ENCODE assay signal across 8 mouse cellular contexts in genomic region chrX:7657221-7657639, GRCm38 (mm10). TPM values are rescaled to one million over a fixed set of nuclear protein-coding genes. Genes with fewer than 3 reads are reported as not detected.
DNase-seq lines count a peak whose midpoint lies in the region; ATAC-seq lines count a peak whose summit lies in the region.

Gene Prickle3, plus strand, starts transcription at chrX:7657260.

- H3K4me3 ChIP-seq in forebrain, embryonic 10.5 days: peak within 1 kb of the TSS; percentile 51
- peak within 1 kb of the TSS; percentile 54 for H3K4me3 ChIP-seq in stomach, embryonic 16.5 days (replicated peaks; ENCODE audit: low read length)

- WGBS in forebrain, embryonic 10.5 days: 24% methylated on average over 26 of the region's 26 CpGs
- WGBS in stomach, embryonic 16.5 days: 16% methylated on average over 26 of the region's 26 CpGs

- intact Hi-C loops in heart, postnatal 14 days (cut with DNase I): no loop called here
- intact Hi-C loops in left cerebral cortex, postnatal 36 days (cut with DNase I): no loop called here

- peak; percentile 92 for ATAC-seq in megakaryocyte progenitor cell, adult 5-6 weeks (replicated peaks; ENCODE audit: poor library complexity)
- peak; percentile 66 for ATAC-seq in stomach, embryonic 16.5 days (ENCODE audit: insufficient read depth, low FRiP score)

- no peaks in the 10 kb centered on the region for H3K36me3 ChIP-seq in forebrain, embryonic 10.5 days (replicated peaks)
- H3K36me3 ChIP-seq in stomach, embryonic 16.5 days (ENCODE audit: control insufficient read depth, insufficient read depth, low read length): no peaks in the 10 kb centered on the region

- H3K9ac ChIP-seq in stomach, embryonic 16.5 days (ENCODE audit: low read length): peak within 1 kb of the TSS; percentile 76

- H3K4me1 ChIP-seq in forebrain, embryonic 10.5 days: peaks cover 25% of the 10 kb centered on the region
- H3K4me1 ChIP-seq in stomach, embryonic 16.5 days (ENCODE audit: control insufficient read depth, insufficient read depth, low read length): peaks cover 3% of the 10 kb centered on the region; the same call in 1 of the 2 replicates

- H3K27ac ChIP-seq in forebrain, embryonic 10.5 days: peak within 1 kb of the TSS; percentile 81
- H3K27ac ChIP-seq in stomach, embryonic 16.5 days (ENCODE audit: low read length): peak within 1 kb of the TSS; percentile 89

- DNase-seq in 3T3-L1 (ENCODE audit: low read depth, low spot score): peak; percentile 38
- DNase-seq in Muller cell, postnatal 12 days (ENCODE audit: inconsistent ontology term): peak; percentile 42
- DNase-seq in forebrain, embryonic 10.5 days (ENCODE audit: extremely low spot score, low spot score): no peak
- DNase-seq in heart, postnatal 14 days: peak; percentile 67 to 72
- peak; percentile 72 to 81 for DNase-seq in kidney, postnatal 36 days
- no peak for DNase-seq in left cerebral cortex, postnatal 36 days (ENCODE audit: low spot score in 2 of 2)

- peak within 1 kb of the TSS; percentile 64 for H3K4me2 ChIP-seq in stomach, embryonic 16.5 days (ENCODE audit: low read depth, low read length)

- H3K9me3 ChIP-seq in forebrain, embryonic 10.5 days: peaks cover 2% of the 10 kb centered on the region; the same call in 1 of the 2 replicates
- H3K9me3 ChIP-seq in stomach, embryonic 16.5 days (replicated peaks; ENCODE audit: control insufficient read depth, low read length): no peaks in the 10 kb centered on the region

- H3K27me3 ChIP-seq in forebrain, embryonic 10.5 days (ENCODE audit: poor library complexity, severe bottlenecking): no peaks in the 10 kb centered on the region
- no peaks in the 10 kb centered on the region for H3K27me3 ChIP-seq in stomach, embryonic 16.5 days (ENCODE audit: control insufficient read depth, insufficient read depth, low read length)

RNA-seq across cellular contexts. Expression of gene Prickle3, which starts in this region (rescaled TPM):
- 3.2 and 3.6 TPM in 2 replicates for polyA plus RNA-seq in forebrain, embryonic 10.5 days (2016; fragmentation: Nextera tagmentation; extraction: Ambion mirVana)
- total RNA-seq in heart, postnatal 14 days (2021): 10 to 100 TPM; 19.4 to 21.4 TPM
- 3.9 and 4.8 TPM in 2 replicates for total RNA-seq in megakaryocyte progenitor cell, adult 5-6 weeks (2015)
- total RNA-seq in megakaryocyte progenitor cell, adult 5-6 weeks (2017): 4.1 and 6.0 TPM in 2 replicates
- polyA plus RNA-seq in stomach, embryonic 16.5 days (2015; fragmentation: Nextera tagmentation; extraction: Ambion mirVana): 11.1 and 12.7 TPM in 2 replicates
- total RNA-seq in left cerebral cortex, postnatal 36 days (2021): 1 to 10 TPM; 1.4 to 3.0 TPM

Comparison
In these comparisons a context has a peak if more than half of its experiments do, and no peak if none do; other contexts are left out.
1. DNase-seq: peak in 3T3-L1 (single experiment), Muller cell, postnatal 12 days (single experiment), heart, postnatal 14 days (2 of 2) and kidney, postnatal 36 days (2 of 2); none in forebrain, embryonic 10.5 days (single experiment) and left cerebral cortex, postnatal 36 days (0 of 2).